Mouse (Mus musculus): ENCODE measurements around the gene Lrriq3. TPM values are rescaled to one million over a fixed set of nuclear protein-coding genes. Genes with fewer than 3 reads are reported as not detected.

The Lrriq3 gene
- total RNA-seq (2021) = under 1 TPM; 0.46 to 0.92 TPM

DNA sequence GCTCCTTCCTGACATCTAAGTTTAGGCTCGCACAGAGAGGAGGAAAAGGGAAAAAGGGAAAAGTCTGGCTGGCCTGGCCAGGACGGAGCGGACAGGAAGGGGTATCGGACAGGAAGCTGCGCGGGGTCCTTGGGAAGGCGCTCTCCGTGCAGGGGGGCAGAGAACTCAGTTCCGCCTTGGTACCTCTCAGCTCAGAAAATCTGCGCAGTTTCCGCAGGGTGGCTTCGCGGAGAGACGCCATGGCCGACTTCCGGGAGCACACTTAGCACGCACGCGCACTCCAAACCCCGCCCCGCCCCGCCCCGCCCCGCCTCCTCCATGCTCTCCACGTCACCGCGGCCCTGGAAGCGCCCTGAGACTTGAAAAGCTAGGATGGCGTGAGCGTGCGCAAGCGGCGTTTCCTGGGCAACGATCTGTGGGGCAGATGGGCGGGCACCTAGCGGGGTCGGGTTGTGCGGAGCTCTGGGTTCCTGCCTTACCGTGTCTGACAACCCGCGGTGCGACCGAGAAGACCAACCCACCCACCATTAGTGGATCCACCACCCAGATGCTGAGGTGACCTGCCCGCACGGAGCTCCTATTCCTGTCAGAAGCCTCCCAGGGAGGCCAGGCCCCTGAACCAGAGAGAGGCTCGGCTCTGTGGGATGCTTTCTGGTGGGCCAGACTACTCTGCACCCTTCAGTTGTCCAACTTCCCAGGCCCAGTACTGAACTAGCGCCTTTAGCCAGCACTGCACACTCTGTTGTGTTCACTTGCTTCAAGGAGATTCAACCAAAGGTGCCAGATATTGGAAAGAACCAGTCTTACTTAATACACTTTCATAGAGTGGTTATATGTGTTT is at the start of gene Lrriq3, which contains the start of gene Fpgt:
Lrriq3 (plus strand) TSS at position 319 of the 841 bp plus-strand sequence.
Fpgt (minus strand) TSS at position 288 of the 841 bp plus-strand sequence.
- intact Hi-C loops (cut with DNase I) = loop anchor here (2.0 to 5.0 kb wide), 3 partner anchors 277 to 496 kb away; partner anchors contain the start of genes Cryz and Tyw3
- DNase-seq (ENCODE audit: low spot score in 2 of 2) = peak; percentile 90 to 97

- intact Hi-C loops (cut with DNase I) = no loop called here
- no peak for DNase-seq (ENCODE audit: low spot score in 2 of 2)
Measured at GRCm38 (mm10) chr3:155052021-155052420, 41.2 kb upstream of the Lrriq3 start.

GRCm38 (mm10) chr3:155053189-155053588 is 40.0 kb upstream of the Lrriq3 start:
- intact Hi-C loops (cut with DNase I) = no loop called here
- DNase-seq (ENCODE audit: low spot score in 2 of 2) = no peak

- intact Hi-C loops (cut with DNase I) = no loop called here
- DNase-seq (ENCODE audit: low spot score in 2 of 2) = no peak
Measured at GRCm38 (mm10) chr3:155055231-155055916, 37.9 kb upstream of the Lrriq3 start, which contains the start of gene Tnni3k. Gene Tnni3k, minus strand, starts transcription at chr3:155055407.

DNA sequence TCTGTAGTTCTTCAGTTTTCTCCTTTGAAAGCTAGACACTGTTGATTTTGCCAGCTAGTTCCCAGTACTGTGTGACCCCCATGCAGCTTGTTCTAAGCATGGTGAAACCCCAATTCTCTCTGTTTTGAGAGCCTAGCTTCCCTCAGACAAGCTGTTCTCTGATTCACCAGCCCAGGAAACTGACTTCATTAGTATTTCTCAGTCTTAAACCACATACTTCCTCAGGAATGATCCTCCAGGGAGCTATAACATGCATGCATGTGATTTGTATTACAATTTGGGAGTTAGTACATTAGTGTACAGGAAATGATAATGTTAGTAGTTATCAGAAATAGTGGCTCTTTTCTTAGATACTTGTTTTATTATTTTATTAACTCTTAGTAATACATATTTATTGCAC is 36.6 kb upstream of the Lrriq3 start:
- DNase-seq (ENCODE audit: low spot score in 2 of 2) = peak in 1 of 2 experiments; percentile 13
- intact Hi-C loops (cut with DNase I) = no loop called here

DNA sequence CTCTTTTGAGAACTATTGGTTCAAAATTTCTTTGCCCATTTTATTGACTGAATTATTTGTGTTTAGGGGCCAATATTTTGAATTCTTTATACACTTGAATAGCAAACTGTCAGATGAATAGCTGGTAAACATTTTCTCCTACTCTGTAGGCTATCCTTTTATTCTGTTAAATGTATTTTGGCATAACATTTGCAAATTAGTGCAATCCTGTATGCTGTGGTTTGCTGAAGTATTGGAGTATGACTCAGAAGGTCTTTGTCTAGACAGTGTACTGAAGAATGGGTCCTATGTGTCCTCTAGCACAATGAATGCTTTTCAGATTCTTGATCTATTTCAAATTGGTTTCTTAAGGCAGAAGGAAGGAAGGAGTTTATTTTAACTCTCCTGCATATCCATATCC is 35.7 kb upstream of the Lrriq3 start:
- intact Hi-C loops (cut with DNase I) = no loop called here

GRCm38 (mm10) chr3:155058800-155059448 is 34.3 kb upstream of the Lrriq3 start:
- no peak for DNase-seq (ENCODE audit: low spot score in 2 of 2)
- intact Hi-C loops (cut with DNase I) = no loop called here

More for the DNA sequence above, 35.7 kb upstream of the Lrriq3 start:
- no peak for DNase-seq (ENCODE audit: low spot score in 2 of 2)

- intact Hi-C loops (cut with DNase I) = no loop called here
- DNase-seq (ENCODE audit: low spot score in 2 of 2) = no peak
Measured at GRCm38 (mm10) chr3:155059449-155059822, 33.8 kb upstream of the Lrriq3 start.

DNA sequence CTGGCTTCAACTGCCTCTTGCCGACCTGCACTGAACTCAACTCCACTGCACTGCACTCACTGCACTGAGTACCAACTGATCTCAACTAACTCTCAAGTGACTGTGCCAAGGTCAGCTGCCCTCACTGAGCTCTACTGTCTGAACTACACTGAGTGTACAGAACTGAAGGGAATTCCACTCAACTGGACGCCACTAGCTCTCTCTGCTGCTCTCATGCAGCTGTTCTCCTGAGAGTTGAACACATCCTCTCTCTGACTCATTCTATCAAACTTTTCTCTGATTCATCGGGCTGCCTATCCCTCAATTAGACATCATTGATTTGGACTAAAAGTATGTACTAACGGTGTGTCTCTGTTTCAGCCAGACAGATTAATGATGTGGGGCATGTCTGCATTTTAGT is 15.3 kb upstream of the Lrriq3 start:
- intact Hi-C loops (cut with DNase I) = no loop called here
- no peak for DNase-seq (ENCODE audit: low spot score in 2 of 2)

- intact Hi-C loops (cut with DNase I) = loop anchor here (2.0 to 5.0 kb wide), 3 partner anchors 275 to 495 kb away; partner anchors contain the start of genes Cryz and Tyw3
Measured at GRCm38 (mm10) chr3:155092081-155092480, 1.2 kb upstream of the Lrriq3 start.

DNA sequence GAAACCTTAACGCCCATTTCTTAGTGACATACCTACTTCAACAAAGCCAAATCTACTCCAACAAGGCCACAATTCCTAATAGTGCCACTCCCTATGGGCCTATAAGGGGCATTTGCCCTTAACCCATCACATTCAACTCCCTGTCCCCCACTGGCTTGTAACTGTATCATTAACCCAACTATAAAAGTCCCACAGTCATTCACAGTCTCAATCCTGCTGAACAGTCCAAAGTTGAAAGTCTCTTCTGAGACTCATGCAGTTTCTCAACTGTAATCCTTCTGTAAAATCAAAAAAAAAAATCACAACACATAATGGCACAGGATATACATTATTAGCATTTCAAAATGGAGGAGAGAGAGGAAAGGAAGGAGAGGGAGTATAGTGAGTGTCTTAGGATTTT is 6.0 kb downstream of the Lrriq3 start:
- intact Hi-C loops (cut with DNase I) = no loop called here

More at GRCm38 (mm10) chr3:155092081-155092480, 1.2 kb upstream of the Lrriq3 start:
- DNase-seq (ENCODE audit: low spot score in 2 of 2) = no peak

DNA sequence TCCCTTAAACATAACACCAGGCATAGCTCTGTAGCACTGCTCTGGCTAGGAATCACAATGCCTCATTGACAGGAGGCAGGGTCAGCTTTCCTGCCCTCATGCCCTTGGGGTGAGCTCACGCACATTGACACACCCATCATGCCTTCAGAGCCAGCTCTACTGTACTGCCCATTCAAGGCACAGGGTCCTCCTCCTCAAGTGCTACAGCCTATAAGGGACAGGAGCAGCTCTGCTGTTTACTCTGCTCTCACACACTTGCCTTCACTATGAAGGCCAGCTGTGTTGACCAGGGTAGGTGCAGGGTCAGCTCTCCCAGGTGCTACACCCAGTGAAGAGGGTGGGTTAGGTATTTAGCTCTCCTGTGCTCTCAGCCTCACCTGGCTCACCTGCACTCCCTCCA is 12.7 kb downstream of the Lrriq3 start:
- DNase-seq (ENCODE audit: low spot score in 2 of 2) = no peak
- intact Hi-C loops (cut with DNase I) = no loop called here

More for the DNA sequence above, 6.0 kb downstream of the Lrriq3 start:
- DNase-seq (ENCODE audit: low spot score in 2 of 2) = no peak

DNA sequence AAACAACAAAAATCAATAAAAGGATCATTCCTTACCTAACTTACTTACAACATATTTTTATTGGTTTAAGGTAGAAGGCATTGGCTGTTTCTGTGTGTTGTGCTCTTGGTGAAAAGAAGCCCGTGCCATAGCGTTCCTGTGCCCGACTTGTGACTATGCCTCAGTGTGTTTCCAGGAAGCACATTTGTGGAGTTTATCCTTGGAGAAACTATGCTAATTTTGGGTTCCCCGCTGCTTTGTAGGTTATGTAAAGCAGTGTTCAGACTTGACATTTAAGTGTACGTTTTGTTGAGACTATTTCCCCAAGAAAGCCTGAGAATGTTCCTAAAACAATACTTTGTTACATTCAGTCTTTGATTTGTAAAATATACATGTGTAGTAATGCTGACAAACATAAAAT is 44.5 kb downstream of the Lrriq3 start:
- DNase-seq (ENCODE audit: low spot score in 2 of 2) = peak in 1 of 2 experiments; percentile 58
- intact Hi-C loops (cut with DNase I) = no loop called here

- no peak for DNase-seq (ENCODE audit: low spot score in 2 of 2)
- intact Hi-C loops (cut with DNase I) = no loop called here
Measured at GRCm38 (mm10) chr3:155141047-155141446, 47.8 kb downstream of the Lrriq3 start.

GRCm38 (mm10) chr3:155144368-155144767 is 51.1 kb downstream of the Lrriq3 start:
- DNase-seq (ENCODE audit: low spot score in 2 of 2) = peak in 1 of 2 experiments; percentile 4
- intact Hi-C loops (cut with DNase I) = no loop called here

GRCm38 (mm10) chr3:155161842-155162241 is 68.6 kb downstream of the Lrriq3 start:
- intact Hi-C loops (cut with DNase I) = no loop called here
- no peak for DNase-seq (ENCODE audit: low spot score in 2 of 2)

DNA sequence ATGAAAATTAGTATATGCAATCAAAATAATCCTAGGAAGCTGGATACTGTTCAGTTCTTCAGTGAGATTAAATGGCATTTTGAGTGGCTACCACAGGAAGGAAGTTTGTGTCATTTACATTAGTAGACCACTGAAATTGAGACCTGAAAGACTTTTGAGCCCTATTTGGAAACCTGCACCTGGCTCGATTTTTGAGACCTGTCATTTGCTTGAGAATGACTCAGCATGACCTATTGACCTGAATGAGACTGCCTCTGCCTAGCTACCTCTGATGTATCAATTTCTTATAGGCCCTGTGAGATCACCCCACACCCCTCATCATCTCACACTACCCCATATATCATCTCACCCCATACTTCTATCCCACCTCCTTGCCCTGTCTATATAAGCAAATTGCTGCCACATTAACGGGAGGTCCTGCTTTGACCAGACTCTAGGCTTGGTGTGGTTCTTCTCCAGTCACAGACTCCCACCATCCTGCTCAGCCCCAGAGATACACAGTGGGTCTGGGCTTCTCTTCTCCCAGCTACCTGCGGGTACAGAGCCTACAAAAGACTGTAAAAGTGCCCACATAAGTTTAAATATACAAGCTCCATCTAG is 87.2 kb downstream of the Lrriq3 start:
- intact Hi-C loops (cut with DNase I) = no loop called here

GRCm38 (mm10) chr3:155186456-155186855 is 93.2 kb downstream of the Lrriq3 start:
- intact Hi-C loops (cut with DNase I) = no loop called here

More for the DNA sequence above, 87.2 kb downstream of the Lrriq3 start:
- DNase-seq (ENCODE audit: low spot score in 2 of 2) = no peak

GRCm38 (mm10) chr3:155188857-155189256 is 95.6 kb downstream of the Lrriq3 start:
- intact Hi-C loops (cut with DNase I) = no loop called here
- DNase-seq (ENCODE audit: low spot score in 2 of 2) = no peak

More at GRCm38 (mm10) chr3:155186456-155186855, 93.2 kb downstream of the Lrriq3 start:
- DNase-seq (ENCODE audit: low spot score in 2 of 2) = no peak
